Mouse (Mus musculus): ENCODE data around the gene 9130409I23Rik. TPM values are rescaled to one million over a fixed set of nuclear protein-coding genes. Genes with fewer than 3 reads are reported as not detected.

Gene 9130409I23Rik
- polyA plus RNA-seq, 1 experiment from 2014 or later: not detected

Other genes with a start within 250 kb of the 9130409I23Rik start
- 1,924 and 2,089 TPM in 2 replicates for gene H3f3a, start 237.3 kb upstream of the 9130409I23Rik start, polyA plus RNA-seq (2015; fragmentation: Nextera tagmentation; extraction: Ambion mirVana)
- 30.7 and 34.4 TPM in 2 replicates for gene Sde2, start 200.1 kb upstream of the 9130409I23Rik start, polyA plus RNA-seq (2015; fragmentation: Nextera tagmentation; extraction: Ambion mirVana)
- gene Lefty2, start 158.1 kb upstream of the 9130409I23Rik start, polyA plus RNA-seq (2015; fragmentation: Nextera tagmentation; extraction: Ambion mirVana): not detected in 2 replicates
- 101 and 109 TPM in 2 replicates for gene Pycr2, start 146.9 kb upstream of the 9130409I23Rik start, polyA plus RNA-seq (2015; fragmentation: Nextera tagmentation; extraction: Ambion mirVana)
- 3.2 and 3.7 TPM in 2 replicates for gene Lefty1, start 116.2 kb upstream of the 9130409I23Rik start, polyA plus RNA-seq (2015; fragmentation: Nextera tagmentation; extraction: Ambion mirVana)
- gene Tmem63a, start 108.9 kb upstream of the 9130409I23Rik start, polyA plus RNA-seq (2015; fragmentation: Nextera tagmentation; extraction: Ambion mirVana): 20.9 and 23.0 TPM in 2 replicates
- gene Ephx1, start 30.3 kb upstream of the 9130409I23Rik start, polyA plus RNA-seq (2015; fragmentation: Nextera tagmentation; extraction: Ambion mirVana): 9.5 and 10.5 TPM in 2 replicates
- gene Nvl, start 93.0 kb downstream of the 9130409I23Rik start, polyA plus RNA-seq (2015; fragmentation: Nextera tagmentation; extraction: Ambion mirVana): 26.4 and 27.9 TPM in 2 replicates
- gene Cnih4, start 93.5 kb downstream of the 9130409I23Rik start, polyA plus RNA-seq (2015; fragmentation: Nextera tagmentation; extraction: Ambion mirVana): 120 and 125 TPM in 2 replicates
- gene Wdr26, start 160.8 kb downstream of the 9130409I23Rik start, polyA plus RNA-seq (2015; fragmentation: Nextera tagmentation; extraction: Ambion mirVana): 32.6 and 33.3 TPM in 2 replicates

All from stomach, embryonic 15.5 days (tissue).